Mouse (Mus musculus) stomach, postnatal 0 days (tissue): ENCODE measurements around the gene Zfp454.

ENCODE experiments used
- CTCF ChIP-seq: IDR thresholded peaks from 2 replicates; pipeline ENCODE4 v1.5.1; 2016; ENCODE audit warnings: antibody characterized with exemption, low read depth, mild to moderate bottlenecking, moderate library complexity
- EP300 ChIP-seq: optimal IDR thresholded peaks from 2 replicates; pipeline ENCODE3; 2016; ENCODE audit warnings: antibody characterized with exemption

DNA sequence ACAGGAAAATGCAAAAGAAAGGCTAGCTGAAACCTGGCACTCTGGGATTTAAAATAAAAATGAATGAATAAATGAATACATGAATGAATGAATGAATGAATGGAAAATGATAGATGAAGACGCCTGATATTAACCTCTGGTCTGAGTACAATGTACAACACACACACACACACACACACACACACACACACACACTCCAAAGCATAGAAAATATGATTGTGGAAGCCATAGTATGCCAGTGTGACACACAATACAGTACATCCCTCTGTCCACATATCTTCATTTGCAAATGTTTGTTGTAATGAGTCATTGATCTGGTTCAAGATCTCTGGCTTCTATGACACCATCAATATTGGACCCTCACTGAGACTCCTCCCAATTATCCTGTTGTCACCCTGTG lies 44.6 kb upstream of the Zfp454 start:
- TF ChIP-seq CTCF (no peak), EP300 (no peak)
